Mouse (Mus musculus) ES-E14 (cell line): ENCODE measurements around the gene Zfp317. TPM values are rescaled to one million over a fixed set of nuclear protein-coding genes. Genes with fewer than 3 reads are reported as not detected.

ENCODE experiments used
- DNase-seq: peaks from one replicate; pipeline ENCODE4 v3.0.0-alpha.2; 2013; ENCODE audit warnings: low read depth, low spot score
- H3K27ac ChIP-seq: 2 replicates; pipeline ENCODE4 v1.5.1; 2012; ENCODE audit warnings: low read depth, mild to moderate bottlenecking, low read length, moderate library complexity, mixed read lengths; ENCODE audit not compliant: poor library complexity, insufficient read depth, severe bottlenecking
- H3K36me3 ChIP-seq: 2 replicates; pipeline ENCODE4 v1.6.1; 2012; ENCODE audit warnings: mild to moderate bottlenecking, low read length, moderate library complexity, mixed read lengths; ENCODE audit not compliant: control insufficient read depth, poor library complexity, insufficient read depth, severe bottlenecking
- H3K4me1 ChIP-seq, 2 experiments: fragments of 150-350 bp in 1 of 2; sonication (generic) in 1 of 2; 2 replicates each; pipeline ENCODE4 v1.6.1; 2012; ENCODE audit warnings: low read length in 2 of 2, mild to moderate bottlenecking in 1 of 2, mixed read lengths in 1 of 2; ENCODE audit not compliant: control insufficient read depth in 2 of 2, insufficient read depth in 2 of 2, poor library complexity in 1 of 2
- H3K4me3 ChIP-seq, 2 experiments: fragments of 150-350 bp in 1 of 2; sonication (generic) in 1 of 2; 2 replicates each; pipeline ENCODE4 v1.5.1; 2012; ENCODE audit warnings: low read length in 2 of 2, low read depth in 1 of 2, mild to moderate bottlenecking in 1 of 2, mixed read lengths in 1 of 2; ENCODE audit not compliant: insufficient read depth in 1 of 2, poor library complexity in 1 of 2, severe bottlenecking in 1 of 2
- H3K9ac ChIP-seq: 2 replicates; pipeline ENCODE4 v1.6.1; 2012; ENCODE audit warnings: low read depth, mild to moderate bottlenecking, low read length, mixed read lengths; ENCODE audit not compliant: poor library complexity, insufficient read depth, severe bottlenecking
- H3K9me3 ChIP-seq: fragments of 150-350 bp; sonication (generic); 2 replicates; pipeline ENCODE4 v1.6.1; 2012; ENCODE audit warnings: low read depth, mild to moderate bottlenecking, low read length; ENCODE audit not compliant: control insufficient read depth, insufficient read depth
- CHD2 ChIP-seq: IDR thresholded peaks from 2 replicates; pipeline ENCODE4 v1.6.1; 2014; ENCODE audit warnings: mild to moderate bottlenecking, low read depth, low read length, inconsistent platforms
- HCFC1 ChIP-seq: IDR thresholded peaks from 2 replicates; pipeline ENCODE4 v1.6.1; 2012; ENCODE audit warnings: low read length, inconsistent platforms, borderline replicate concordance; ENCODE audit not compliant: insufficient read depth
- MAFK ChIP-seq: IDR thresholded peaks from 2 replicates; pipeline ENCODE4 v1.6.1; 2014; ENCODE audit warnings: mild to moderate bottlenecking, low read depth, low read length, inconsistent platforms; ENCODE audit not compliant: insufficient read depth
- ZC3H11A ChIP-seq: IDR thresholded peaks from 2 replicates; pipeline ENCODE4 v1.6.1; 2012; ENCODE audit warnings: low read depth, mild to moderate bottlenecking, inconsistent platforms, low read length, borderline replicate concordance
- ZNF384 ChIP-seq: IDR thresholded peaks from 2 replicates; pipeline ENCODE4 v1.6.1; 2012; ENCODE audit warnings: low read depth, low read length, inconsistent platforms
- in situ Hi-C, 2 experiments: fragments of 600-800 bp; cut with MboI; formaldehyde crosslinking; loops; one replicate each; pipeline ENCODE4 v1.15.1; 2025; ENCODE audit warnings: low sequenced_read_pairs in 2 of 2, inconsistent platforms in 1 of 2; ENCODE audit not compliant: unreplicated experiment in 2 of 2
- total RNA-seq: library from RNA; depleted of rRNA; stranded (reverse); fragments of 300-350 nt; gene quantifications from 2 replicates; pipeline ENCODE4 v1.2.3, GENCODE M21; 2012; rRNA removed

The Zfp317 gene
- 24.9 and 27.5 TPM in 2 replicates for total RNA-seq

GRCm38 (mm10) chr9:19621843-19622822 lies at the start of gene Zfp317:
Zfp317 (plus strand) TSS chr9:19622102.
- H3K9me3 ChIP-seq = no peaks in the 10 kb centered on the region

GRCm38 (mm10) chr9:19582317-19582716 lies 39.6 kb upstream of the Zfp317 start, which contains the start of gene Olfr855:
Olfr855 (plus strand) TSS chr9:19582617.
- in situ Hi-C loops = no loop called here
- H3K27ac ChIP-seq = no peak within 1 kb of the TSS
- DNase-seq = no peak
- H3K9me3 ChIP-seq = no peaks in the 10 kb centered on the region
- TF ChIP-seq MAFK (no peak), CHD2 (no peak), HCFC1 (no peak), ZNF384 (no peak), ZC3H11A (no peak)
- H3K9ac ChIP-seq = no peak within 1 kb of the TSS
- H3K4me1 ChIP-seq = no peaks in the 10 kb centered on the region
- no peak within 1 kb of the TSS for H3K4me3 ChIP-seq
- no peaks in the 10 kb centered on the region for H3K36me3 ChIP-seq

More at GRCm38 (mm10) chr9:19621843-19622822, at the start of gene Zfp317:
- H3K9ac ChIP-seq = peak within 1 kb of the TSS; percentile 82
- peak; percentile 97 for TF ChIP-seq HCFC1
- no peak for TF ChIP-seq MAFK
- TF ChIP-seq ZC3H11A = no peak
- TF ChIP-seq ZNF384 = no peak
- peak; percentile 99 for TF ChIP-seq CHD2
- peaks cover 2% of the 10 kb centered on the region for H3K36me3 ChIP-seq
- peak within 1 kb of the TSS; percentile 86 for H3K27ac ChIP-seq
- peak within 1 kb of the TSS; percentile 73 to 89 for H3K4me3 ChIP-seq
- H3K4me1 ChIP-seq = peaks cover 0 to 4% of the 10 kb centered on the region in 2 experiments; a peak in 1 of 4 replicates
- peak; percentile 97 for DNase-seq
- in situ Hi-C loops = no loop called here

- peaks cover under 1% of the 10 kb centered on the region for H3K36me3 ChIP-seq
- H3K9ac ChIP-seq = no peak overlapping the region
- DNase-seq = no peak
- no peaks in the 10 kb centered on the region for H3K9me3 ChIP-seq
- no peak overlapping the region for H3K27ac ChIP-seq
- H3K4me3 ChIP-seq = no peak overlapping the region
- H3K4me1 ChIP-seq = peaks cover 0 to 4% of the 10 kb centered on the region in 2 experiments; a peak in 1 of 4 replicates
- in situ Hi-C loops = no loop called here
- no peak for TF ChIP-seq CHD2
- TF ChIP-seq ZC3H11A = no peak
- no peak for TF ChIP-seq MAFK
- no peak for TF ChIP-seq HCFC1
- TF ChIP-seq ZNF384 = no peak
These were observed 605 bp upstream of the Zfp317 start for GRCm38 (mm10) chr9:19621297-19621696.

GRCm38 (mm10) chr9:19629574-19629973 lies 7.7 kb downstream of the Zfp317 start:
- Histone ChIP-seq H3K9me3 (no peaks in the 10 kb centered on the region), H3K27ac (no peak overlapping the region), H3K4me1 (no peaks in the 10 kb centered on the region; a peak in 1 of 4 replicates), H3K36me3 (peaks cover 5% of the 10 kb centered on the region), H3K4me3 (no peak overlapping the region), H3K9ac (no peak overlapping the region)
- in situ Hi-C loops = no loop called here
- no peak for TF ChIP-seq CHD2
- TF ChIP-seq MAFK = no peak
- no peak for TF ChIP-seq ZNF384
- no peak for TF ChIP-seq HCFC1
- no peak for TF ChIP-seq ZC3H11A
- DNase-seq = no peak
